Mouse (Mus musculus) frontal cortex, adult 2 months (tissue): ENCODE measurements at regions not wholly inside any gene's neighbourhood (a gene's known extent, or its start where the extent isn't known, plus 50 kb on each side); places are given as distances from the start of the nearest gene placed in this dataset.

Experiments
- DNase-seq, 2 experiments: peaks; one replicate each; pipeline ENCODE4 v3.0.0; 2022; ENCODE audit warnings: low spot score in 1 of 2; ENCODE audit errors: extremely low spot score in 1 of 2

- peak in 1 of 2 experiments; percentile 62 for DNase-seq
Measured at GRCm38 (mm10) chr4:35417866-35418265, 191.9 kb upstream of the C9orf72 start.

GRCm38 (mm10) chr4:35413488-35413887, 187.5 kb upstream of the C9orf72 start:
- DNase-seq: no peak

- DNase-seq: no peak
Measured at GRCm38 (mm10) chr4:35405301-35406006, 179.5 kb upstream of the C9orf72 start.

- no peak for DNase-seq
Measured at GRCm38 (mm10) chr4:35404068-35404467, 178.1 kb upstream of the C9orf72 start.

GRCm38 (mm10) chr4:35403594-35403993, 177.6 kb upstream of the C9orf72 start:
- DNase-seq: no peak

- no peak for DNase-seq
Measured at GRCm38 (mm10) chr4:35402376-35403133, 176.6 kb upstream of the C9orf72 start.

- DNase-seq: no peak
Measured at GRCm38 (mm10) chr4:35401783-35402182, 175.8 kb upstream of the C9orf72 start.

- DNase-seq: peak; percentile 81 to 82
Measured at GRCm38 (mm10) chr4:35400511-35400910, 174.5 kb upstream of the C9orf72 start.

GRCm38 (mm10) chr4:35395583-35395877, 169.6 kb upstream of the C9orf72 start:
- no peak for DNase-seq

GRCm38 (mm10) chr4:35394821-35395582, 169.0 kb upstream of the C9orf72 start:
- no peak for DNase-seq

- DNase-seq: no peak
Measured at GRCm38 (mm10) chr4:35375791-35376190, 149.8 kb upstream of the C9orf72 start.

GRCm38 (mm10) chr4:35373213-35373860, 147.4 kb upstream of the C9orf72 start:
- DNase-seq: no peak

GRCm38 (mm10) chr4:35372528-35373212, 146.7 kb upstream of the C9orf72 start:
- DNase-seq: peak; percentile 21 to 91

- DNase-seq: no peak
Measured at GRCm38 (mm10) chr4:35364161-35364560, 138.2 kb upstream of the C9orf72 start.

- no peak for DNase-seq
Measured at GRCm38 (mm10) chr4:35362176-35362575, 136.2 kb upstream of the C9orf72 start.

- DNase-seq: no peak
Measured at GRCm38 (mm10) chr4:35359376-35359775, 133.4 kb upstream of the C9orf72 start.

GRCm38 (mm10) chr4:35356904-35357563, 131.1 kb upstream of the C9orf72 start:
- no peak for DNase-seq

- DNase-seq: no peak
Measured at GRCm38 (mm10) chr4:35356051-35356450, 130.1 kb upstream of the C9orf72 start.

- DNase-seq: no peak
Measured at GRCm38 (mm10) chr4:35354046-35354445, 128.1 kb upstream of the C9orf72 start.

- no peak for DNase-seq
Measured at GRCm38 (mm10) chr4:35352606-35353005, 126.6 kb upstream of the C9orf72 start.
